Mouse (Mus musculus) liver, embryonic 12.5 days (tissue): Measurements from ENCODE around the gene Tnfrsf17. TPM values are rescaled to one million over a fixed set of nuclear protein-coding genes. Genes with fewer than 3 reads are reported as not detected.
"Not testable (repeated sequence)": the region's sequence is repeated elsewhere in the genome, so short reads cannot be mapped to it uniquely, and the experiment has no call there.

Source experiments
- ATAC-seq: fragments of 200-750 bp; cut with Nextera tagmentation; 2 replicates; pipeline ENCODE4 v1.8.0; 2017; ENCODE audit warnings: moderate number of reproducible peaks, mild to moderate bottlenecking, moderate library complexity
- H3K27ac ChIP-seq: fragments of 300-500 bp; sonication (generic); 2 replicates; pipeline ENCODE4 v1.5.1; 2016; ENCODE audit warnings: mild to moderate bottlenecking
- H3K27me3 ChIP-seq: fragments of 300-500 bp; sonication (generic); replicated peaks from 2 replicates; pipeline ENCODE4 v1.6.1; 2016; ENCODE audit warnings: mild to moderate bottlenecking, moderate library complexity
- H3K36me3 ChIP-seq: fragments of 300-500 bp; sonication (generic); 2 replicates; pipeline ENCODE4 v1.6.1; 2016; ENCODE audit warnings: mild to moderate bottlenecking, moderate library complexity
- H3K4me1 ChIP-seq: fragments of 300-500 bp; sonication (generic); 2 replicates; pipeline ENCODE4 v1.6.1; 2016
- H3K4me2 ChIP-seq: fragments of 300-500 bp; sonication (generic); 2 replicates; pipeline ENCODE4 v1.6.1; 2016; ENCODE audit warnings: mild to moderate bottlenecking, moderate library complexity
- H3K4me3 ChIP-seq: fragments of 300-500 bp; sonication (generic); 2 replicates; pipeline ENCODE4 v1.5.1; 2016; ENCODE audit warnings: mild to moderate bottlenecking, moderate library complexity
- H3K9ac ChIP-seq: fragments of 300-500 bp; sonication (generic); 2 replicates; pipeline ENCODE4 v1.6.1; 2016; ENCODE audit warnings: mild to moderate bottlenecking, moderate library complexity
- H3K9me3 ChIP-seq: fragments of 300-500 bp; sonication (generic); replicated peaks from 2 replicates; pipeline ENCODE4 v1.6.1; 2016; ENCODE audit warnings: mild to moderate bottlenecking, moderate library complexity
- WGBS: fragments of 180-500 bp; shearing (Covaris S2); methylation state at CpG from one replicate; pipeline ENCODE4 v1.1.7; 2016; ENCODE audit not compliant: insufficient replicate concordance; 5-methylcytosine and 5-hydroxymethylcytosine counted together
- polyA plus RNA-seq: library from polyadenylated mRNA; unstranded; fragments of >200 nt; fragmentation: Nextera tagmentation; extraction: Ambion mirVana; gene quantifications from 2 replicates; pipeline ENCODE4 v1.2.1, GENCODE M21; 2016

Tnfrsf17 gene
- polyA plus RNA-seq, 1 experiment from 2014 or later: not detected

GRCm38 (mm10) chr16:11359173-11359572 is 45.6 kb downstream of the Tnfrsf17 start:
- Histone ChIP-seq H3K27ac (no peak overlapping the region), H3K4me1 (no peaks in the 10 kb centered on the region)

GRCm38 (mm10) chr16:11359919-11360318 is 46.3 kb downstream of the Tnfrsf17 start:
- H3K4me3 ChIP-seq: no peak overlapping the region
- H3K9me3 ChIP-seq: no peaks in the 10 kb centered on the region
- H3K4me2 ChIP-seq: no peak overlapping the region
- H3K9ac ChIP-seq: no peak overlapping the region
- no peaks in the 10 kb centered on the region for H3K36me3 ChIP-seq
- H3K4me1 ChIP-seq: no peaks in the 10 kb centered on the region
- no peak overlapping the region for H3K27ac ChIP-seq
- ATAC-seq: no peak
- WGBS: 61% methylated on average over 10 of the region's 10 CpGs
- H3K27me3 ChIP-seq: no peaks in the 10 kb centered on the region

More at GRCm38 (mm10) chr16:11359173-11359572, 45.6 kb downstream of the Tnfrsf17 start:
- H3K4me3 ChIP-seq: no peak overlapping the region
- H3K27me3 ChIP-seq: no peaks in the 10 kb centered on the region
- 60% methylated on average over 5 of the region's 5 CpGs for WGBS
- no peak for ATAC-seq
- no peak overlapping the region for H3K4me2 ChIP-seq
- no peaks in the 10 kb centered on the region for H3K9me3 ChIP-seq
- no peak overlapping the region for H3K9ac ChIP-seq
- H3K36me3 ChIP-seq: no peaks in the 10 kb centered on the region

GRCm38 (mm10) chr16:11360576-11360975 is 47.0 kb downstream of the Tnfrsf17 start:
- not testable (repeated sequence) for H3K4me3 ChIP-seq, ATAC-seq, H3K9me3 ChIP-seq, H3K36me3 ChIP-seq, H3K4me2 ChIP-seq, H3K4me1 ChIP-seq, H3K27me3 ChIP-seq, H3K27ac ChIP-seq, H3K9ac ChIP-seq
- 82% methylated on average over 2 of the region's 2 CpGs for WGBS

GRCm38 (mm10) chr16:11365626-11366025 is 52.0 kb downstream of the Tnfrsf17 start:
- H3K4me2 ChIP-seq: no peak overlapping the region
- no peak for ATAC-seq
- peaks cover 28% of the 10 kb centered on the region for H3K4me1 ChIP-seq
- H3K27me3 ChIP-seq: no peaks in the 10 kb centered on the region
- no peaks in the 10 kb centered on the region for H3K9me3 ChIP-seq
- 54% methylated on average over 5 of the region's 5 CpGs for WGBS
- H3K27ac ChIP-seq: no peak overlapping the region
- no peak overlapping the region for H3K9ac ChIP-seq
- no peak overlapping the region for H3K4me3 ChIP-seq
- no peaks in the 10 kb centered on the region for H3K36me3 ChIP-seq

GRCm38 (mm10) chr16:11366851-11367250 is 53.2 kb downstream of the Tnfrsf17 start:
- peaks cover 32% of the 10 kb centered on the region for H3K4me1 ChIP-seq
- no peaks in the 10 kb centered on the region for H3K36me3 ChIP-seq
- no peak overlapping the region for H3K4me3 ChIP-seq
- no peaks in the 10 kb centered on the region for H3K27me3 ChIP-seq
- no peak for ATAC-seq
- no peak overlapping the region for H3K27ac ChIP-seq
- no peaks in the 10 kb centered on the region for H3K9me3 ChIP-seq
- 57% methylated on average over 1 of the region's 1 CpGs for WGBS
- H3K4me2 ChIP-seq: no peak overlapping the region
- H3K9ac ChIP-seq: no peak overlapping the region

GRCm38 (mm10) chr16:11368412-11368811 is 54.8 kb downstream of the Tnfrsf17 start:
- Histone ChIP-seq H3K4me3 (no peak overlapping the region), H3K4me1 (peaks cover 32% of the 10 kb centered on the region), H3K9ac (no peak overlapping the region), H3K27me3 (no peaks in the 10 kb centered on the region), H3K36me3 (no peaks in the 10 kb centered on the region), H3K9me3 (no peaks in the 10 kb centered on the region), H3K4me2 (no peak overlapping the region), H3K27ac (no peak overlapping the region)
- no peak for ATAC-seq
- 69% methylated on average over 3 of the region's 3 CpGs for WGBS

- no peak overlapping the region for H3K9ac ChIP-seq
Observed at GRCm38 (mm10) chr16:11369162-11369561, 55.5 kb downstream of the Tnfrsf17 start.

GRCm38 (mm10) chr16:11369642-11370041 is 56.0 kb downstream of the Tnfrsf17 start:
- Histone ChIP-seq H3K9ac (no peak overlapping the region), H3K4me3 (no peak overlapping the region), H3K4me1 (peaks cover 32% of the 10 kb centered on the region), H3K27ac (peak overlapping the region; percentile 28), H3K27me3 (no peaks in the 10 kb centered on the region), H3K4me2 (peak overlapping the region; percentile 18; the same call in 1 of the 2 replicates), H3K36me3 (no peaks in the 10 kb centered on the region), H3K9me3 (no peaks in the 10 kb centered on the region)
- ATAC-seq: peak; percentile 85
- 10% methylated on average over 1 of the region's 1 CpGs for WGBS

More at GRCm38 (mm10) chr16:11369162-11369561, 55.5 kb downstream of the Tnfrsf17 start:
- H3K4me3 ChIP-seq: no peak overlapping the region
- H3K27me3 ChIP-seq: no peaks in the 10 kb centered on the region
- H3K4me1 ChIP-seq: peaks cover 32% of the 10 kb centered on the region
- no peak for ATAC-seq
- no peak overlapping the region for H3K4me2 ChIP-seq
- H3K27ac ChIP-seq: no peak overlapping the region
- WGBS: 46% methylated on average over 4 of the region's 4 CpGs
- H3K9me3 ChIP-seq: no peaks in the 10 kb centered on the region
- no peaks in the 10 kb centered on the region for H3K36me3 ChIP-seq

Other genes with a start within 250 kb of the Tnfrsf17 start
- gene Litaf, start 247.7 kb upstream of the Tnfrsf17 start, polyA plus RNA-seq: 31.7 and 34.8 TPM in 2 replicates
- gene Txndc11, start 179.2 kb upstream of the Tnfrsf17 start, polyA plus RNA-seq: 24.7 and 25.3 TPM in 2 replicates
- 52.5 and 55.0 TPM in 2 replicates for gene Zc3h7a, start 137.4 kb upstream of the Tnfrsf17 start, polyA plus RNA-seq
- gene Rsl1d1, start 110.5 kb upstream of the Tnfrsf17 start, polyA plus RNA-seq: 207 TPM in 2 replicates
- gene Gspt1, start 59.5 kb upstream of the Tnfrsf17 start, polyA plus RNA-seq: 103 TPM in 2 replicates
- 4.6 and 4.9 TPM in 2 replicates for gene Snx29, start 9.1 kb downstream of the Tnfrsf17 start, polyA plus RNA-seq